Mouse (Mus musculus): ENCODE measurements at regions not wholly inside any gene's neighbourhood (a gene's known extent, or its start where the extent isn't known, plus 50 kb on each side); places are given as distances from the start of the nearest gene placed in this dataset.

DNA sequence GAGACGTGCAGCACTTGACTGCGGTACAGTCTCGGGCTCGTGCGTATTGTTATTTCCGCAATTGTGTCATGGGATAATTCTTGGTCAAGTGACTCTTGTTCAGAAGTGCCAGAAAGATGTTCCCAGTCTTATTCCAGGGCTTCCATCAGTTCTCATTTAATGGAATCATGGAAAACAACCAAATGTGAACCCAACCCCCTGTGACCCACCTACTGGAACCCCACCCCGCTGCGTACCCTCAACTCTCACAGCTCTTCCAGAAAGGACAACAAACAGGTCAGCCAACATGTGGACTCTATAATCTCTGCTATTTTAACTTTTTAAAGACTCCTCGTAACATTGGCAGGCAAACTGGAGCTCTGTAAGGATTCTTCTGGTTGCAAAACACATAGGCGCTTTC is 233.9 kb downstream of the Slc30a10 start:
- no peak for TF ChIP-seq FLI1 (IDR thresholded peaks at IDR 0.05; ENCODE audit: low read length)
- no peak for TF ChIP-seq GATA1 (IDR thresholded peaks at IDR 0.05; ENCODE audit: borderline replicate concordance, low read length)

Measured in megakaryocyte, embryonic 14.5 days (primary cell).